Mouse (Mus musculus): ENCODE results near the gene Shkbp1.

DNA sequence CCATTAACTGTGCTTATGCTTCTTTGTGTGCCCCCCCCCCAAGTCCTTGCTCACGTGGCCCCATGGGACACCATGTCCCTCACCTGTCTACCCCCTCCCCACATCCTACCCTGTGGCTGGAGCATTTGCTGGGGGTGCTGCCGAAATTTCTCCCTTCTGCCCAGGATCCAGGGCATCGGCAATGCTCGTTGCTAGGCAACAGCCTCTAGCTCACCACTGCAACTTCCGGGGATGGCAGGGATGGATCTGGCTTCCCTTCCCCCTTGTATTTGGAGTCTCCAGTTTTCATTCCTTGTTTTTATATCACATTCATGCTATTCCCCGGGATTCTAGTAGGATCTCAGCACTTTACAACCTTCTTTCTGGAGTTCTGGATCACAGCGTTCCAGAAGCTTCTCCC is 16.3 kb downstream of the Shkbp1 start:
- TF ChIP-seq SMC3 (IDR thresholded peaks at IDR 0.05; ENCODE audit: low read depth, low read length) = no peak
- TF ChIP-seq ETS1 (conservative IDR thresholded peaks at IDR 0.05; ENCODE audit: low read depth, low read length) = no peak
- no peak for TF ChIP-seq MAZ (IDR thresholded peaks at IDR 0.05; ENCODE audit: low read depth, low read length)
- no peak for TF ChIP-seq USF2 (conservative IDR thresholded peaks at IDR 0.05; ENCODE audit: low read depth, low read length)

All from CH12.LX (cell line).